ENCODE assay signal across 27 mouse cellular contexts in the genomic region with DNA sequence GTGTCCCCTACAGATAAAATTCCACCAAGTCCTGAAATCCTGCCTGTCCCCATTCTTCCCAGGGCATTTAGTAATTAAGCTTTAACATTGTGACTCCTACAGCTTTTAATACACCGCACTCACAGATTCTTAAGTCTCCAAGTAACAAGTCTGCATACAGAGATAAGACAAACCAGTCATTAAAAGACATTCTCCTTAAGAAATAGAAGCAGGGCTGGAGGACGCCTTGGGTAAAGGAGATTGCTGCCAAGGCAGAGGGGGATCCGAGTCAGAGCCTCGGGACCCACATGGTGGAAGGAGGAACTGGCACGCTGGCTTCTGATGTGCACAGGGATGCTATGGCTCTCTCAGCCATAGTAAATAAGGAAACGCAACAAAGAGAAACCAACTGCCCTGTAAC. TPM values are rescaled to one million over a fixed set of nuclear protein-coding genes. Genes with fewer than 3 reads are reported as not detected.
"Had no signal": no experiment of that assay in that cellular context is flagged by ENCODE, and none has a peak within 500 bp of the region (broad histone marks: within the 10 kb centered on the region; RNA-seq: fewer than 3 reads in every experiment).

No protein-coding gene starts in this region.

- H3K27me3 ChIP-seq: embryonic facial prominence, embryonic 12.5 days; embryonic facial prominence, embryonic 13.5 days; embryonic facial prominence, embryonic 15.5 days; forebrain, embryonic 12.5 days; forebrain, embryonic 13.5 days; forebrain, embryonic 15.5 days had no signal

- H3K9ac ChIP-seq: embryonic facial prominence, embryonic 12.5 days; embryonic facial prominence, embryonic 13.5 days; embryonic facial prominence, embryonic 15.5 days; forebrain, embryonic 12.5 days; forebrain, embryonic 13.5 days; forebrain, embryonic 15.5 days; forebrain, postnatal 0 days had no signal

- H3K4me2 ChIP-seq: embryonic facial prominence, embryonic 12.5 days; embryonic facial prominence, embryonic 13.5 days; embryonic facial prominence, embryonic 15.5 days; forebrain, embryonic 12.5 days; forebrain, embryonic 13.5 days; forebrain, embryonic 15.5 days had no signal

- H3K9me3 ChIP-seq: embryonic facial prominence, embryonic 10.5 days; embryonic facial prominence, embryonic 12.5 days; embryonic facial prominence, embryonic 13.5 days; embryonic facial prominence, embryonic 15.5 days; forebrain, embryonic 10.5 days; forebrain, embryonic 12.5 days; forebrain, embryonic 13.5 days; forebrain, embryonic 15.5 days; heart, embryonic 10.5 days had no signal

- ATAC-seq: forebrain, embryonic 13.5 days; forebrain, embryonic 14.5 days; forebrain, embryonic 15.5 days; forebrain, embryonic 16.5 days; forebrain, postnatal 0 days had no signal

- H3K4me1 ChIP-seq: embryonic facial prominence, embryonic 10.5 days; embryonic facial prominence, embryonic 12.5 days; embryonic facial prominence, embryonic 13.5 days; embryonic facial prominence, embryonic 15.5 days; forebrain, embryonic 10.5 days; forebrain, embryonic 12.5 days; forebrain, embryonic 13.5 days; forebrain, embryonic 15.5 days had no signal

- H3K27ac ChIP-seq: embryonic facial prominence, embryonic 10.5 days; embryonic facial prominence, embryonic 12.5 days; embryonic facial prominence, embryonic 13.5 days; embryonic facial prominence, embryonic 15.5 days; forebrain, embryonic 10.5 days; forebrain, embryonic 12.5 days; forebrain, embryonic 13.5 days; forebrain, embryonic 15.5 days; gastrocnemius, adult 2 months; heart, embryonic 10.5 days had no signal

- H3K4me3 ChIP-seq: embryonic facial prominence, embryonic 10.5 days; embryonic facial prominence, embryonic 12.5 days; embryonic facial prominence, embryonic 13.5 days; embryonic facial prominence, embryonic 15.5 days; erythroblast, embryonic 14.5 days; forebrain, embryonic 10.5 days; forebrain, embryonic 12.5 days; forebrain, embryonic 13.5 days; forebrain, embryonic 15.5 days; gastrocnemius, adult 2 months; heart, embryonic 10.5 days had no signal

- DNase-seq: cerebellum, adult 8-10 months; cerebellum, adult 9-10 months; cerebellum, adult 9-11 months; cerebellum, postnatal 10 days; cerebellum, postnatal 14 days; cerebellum, postnatal 25 days; cerebellum, postnatal 36 days; embryo, embryonic 11 days; forebrain, postnatal 0 days; gastrocnemius, adult 2 months; gastrocnemius, postnatal 10 days; gastrocnemius, postnatal 14 days; gastrocnemius, postnatal 25 days; gastrocnemius, postnatal 36 days; heart, adult 18-20 months had no signal

- H3K36me3 ChIP-seq: embryonic facial prominence, embryonic 10.5 days; embryonic facial prominence, embryonic 12.5 days; embryonic facial prominence, embryonic 13.5 days; embryonic facial prominence, embryonic 15.5 days; forebrain, embryonic 10.5 days; forebrain, embryonic 12.5 days; forebrain, embryonic 15.5 days; heart, embryonic 10.5 days had no signal

RNA-seq across cellular contexts. Expression of a gene that starts 48.8 kb away (rescaled TPM):
- polyA plus RNA-seq: erythroblast, embryonic 14.5 days had no signal
